Mouse (Mus musculus): ENCODE results near the gene Angptl4. TPM values are rescaled to one million over a fixed set of nuclear protein-coding genes. Genes with fewer than 3 reads are reported as not detected.
A peak's percentile ranks its signal among the peaks of the same experiment; 100 is the strongest.
"Not testable (repeated sequence)": the region's sequence is repeated elsewhere in the genome, so short reads cannot be mapped to it uniquely, and the experiment has no call there.

The Angptl4 gene
- polyA plus RNA-seq (2014; fragmentation: Nextera tagmentation; extraction: Ambion mirVana), result 31.9 and 35.4 TPM in 2 replicates

DNA sequence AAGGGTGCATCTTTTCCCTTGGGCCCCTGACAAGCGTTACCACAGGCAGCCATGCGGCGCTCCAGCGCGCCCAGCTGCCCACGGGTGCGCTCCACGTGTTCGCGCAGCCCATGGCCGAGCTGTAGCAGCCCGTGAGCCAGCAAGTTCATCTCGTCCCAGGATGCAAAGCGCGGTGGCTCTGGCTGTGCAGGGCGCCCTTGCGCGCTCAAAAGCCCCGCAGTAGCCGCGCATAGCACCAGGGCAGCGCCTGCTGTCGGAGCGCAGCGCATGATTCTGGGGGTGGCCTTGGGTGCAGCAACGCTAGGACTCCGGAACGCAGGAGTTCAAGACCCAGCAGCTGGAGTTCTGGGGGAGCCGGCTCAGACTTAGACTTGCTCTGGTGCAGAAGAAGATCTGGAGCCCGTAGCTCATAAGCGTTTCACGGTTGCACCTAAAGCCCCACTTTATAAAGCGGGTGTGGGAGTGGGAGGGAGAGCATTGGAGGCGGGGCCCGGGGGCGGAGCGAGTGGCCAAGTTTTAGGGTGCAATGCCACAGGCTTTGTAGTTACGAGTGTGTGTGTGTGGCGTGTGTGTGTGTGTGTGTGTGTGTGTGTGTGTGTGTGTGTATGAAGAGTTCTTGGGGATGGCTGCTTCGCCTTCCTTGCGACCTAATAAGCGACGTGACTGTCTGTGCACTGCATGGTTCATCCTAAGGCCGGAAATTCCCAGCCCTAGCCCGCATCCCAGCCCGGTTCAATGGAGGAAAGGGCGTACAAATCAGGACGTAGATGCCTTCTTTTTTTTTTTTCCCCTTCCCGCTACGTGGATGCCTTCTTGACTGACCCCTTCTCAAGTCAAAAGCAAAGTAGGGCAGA is at the start of gene Angptl4:
Gene Angptl4 (minus strand): TSS at position 707 of the 854 bp plus-strand sequence.
- peak within 1 kb of the TSS; percentile 76 for H3K4me2 ChIP-seq
- under 1% methylated on average over 50 of the region's 50 CpGs for WGBS
- DNase-seq (peak; percentile 82), ATAC-seq (ENCODE audit: insufficient read depth) (peak; percentile 66)
- TF ChIP-seq CTCF (IDR thresholded peaks at IDR 0.05; ENCODE audit: low read depth), result no peak
- peak within 1 kb of the TSS; percentile 50 for H3K9ac ChIP-seq
- H3K4me1 ChIP-seq (ENCODE audit: insufficient read depth), result peaks cover 37% of the 10 kb centered on the region
- peaks cover 24% of the 10 kb centered on the region for H3K36me3 ChIP-seq (ENCODE audit: insufficient read depth)
- H3K27me3 ChIP-seq (ENCODE audit: insufficient read depth, low read length), result no peaks in the 10 kb centered on the region
- peak within 1 kb of the TSS; percentile 88 for H3K27ac ChIP-seq (ENCODE audit: low read depth)
- H3K9me3 ChIP-seq (ENCODE audit: low read depth, low read length), result no peaks in the 10 kb centered on the region
- peak within 1 kb of the TSS; percentile 52 for H3K4me3 ChIP-seq (ENCODE audit: low read depth, low read length)

- WGBS, result 86% methylated on average over 10 of the region's 10 CpGs
- no peak overlapping the region for H3K27ac ChIP-seq (ENCODE audit: low read depth)
- no peak overlapping the region for H3K9ac ChIP-seq
- H3K9me3 ChIP-seq (ENCODE audit: low read depth, low read length), result no peaks in the 10 kb centered on the region
- DNase-seq (no peak), ATAC-seq (ENCODE audit: insufficient read depth) (no peak)
- no peaks in the 10 kb centered on the region for H3K27me3 ChIP-seq (ENCODE audit: insufficient read depth, low read length)
- no peak overlapping the region for H3K4me2 ChIP-seq
- no peaks in the 10 kb centered on the region for H3K4me1 ChIP-seq (ENCODE audit: insufficient read depth)
- H3K4me3 ChIP-seq (ENCODE audit: low read depth, low read length), result no peak overlapping the region
- TF ChIP-seq CTCF (IDR thresholded peaks at IDR 0.05; ENCODE audit: low read depth), result no peak
- peaks cover 68% of the 10 kb centered on the region for H3K36me3 ChIP-seq (ENCODE audit: insufficient read depth)
Measured at GRCm38 (mm10) chr17:33829561-33829960, 47.9 kb upstream of the Angptl4 start.

DNA sequence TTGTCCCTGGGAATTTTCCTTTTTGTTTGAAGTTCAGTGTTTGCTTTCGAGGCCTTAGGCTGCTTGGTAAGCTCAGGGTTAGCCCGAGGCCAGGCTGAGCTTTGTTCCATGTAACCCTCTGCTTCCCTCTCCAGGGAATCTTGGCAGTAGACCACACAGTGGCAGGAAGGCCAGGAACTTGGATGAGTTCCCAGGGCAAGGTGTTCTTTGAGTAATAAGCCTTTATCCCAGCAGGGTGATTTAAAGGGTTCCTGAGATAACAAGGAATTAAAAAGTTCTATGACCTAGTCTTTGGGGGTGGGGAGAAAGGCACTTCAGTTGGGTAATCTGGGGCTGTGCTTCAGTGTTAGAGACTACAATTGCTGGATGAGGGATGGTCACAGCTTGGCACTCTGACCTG is 47.3 kb upstream of the Angptl4 start:
- H3K9ac ChIP-seq, result no peak overlapping the region
- ATAC-seq (ENCODE audit: insufficient read depth) (no peak), DNase-seq (peak; percentile 72)
- H3K36me3 ChIP-seq (ENCODE audit: insufficient read depth), result peaks cover 62% of the 10 kb centered on the region
- H3K4me1 ChIP-seq (ENCODE audit: insufficient read depth), result no peaks in the 10 kb centered on the region
- TF ChIP-seq CTCF (IDR thresholded peaks at IDR 0.05; ENCODE audit: low read depth), result no peak
- no peak overlapping the region for H3K4me3 ChIP-seq (ENCODE audit: low read depth, low read length)
- no peaks in the 10 kb centered on the region for H3K27me3 ChIP-seq (ENCODE audit: insufficient read depth, low read length)
- H3K27ac ChIP-seq (ENCODE audit: low read depth), result no peak overlapping the region
- no peaks in the 10 kb centered on the region for H3K9me3 ChIP-seq (ENCODE audit: low read depth, low read length)
- 31% methylated on average over 2 of the region's 2 CpGs for WGBS
- no peak overlapping the region for H3K4me2 ChIP-seq

DNA sequence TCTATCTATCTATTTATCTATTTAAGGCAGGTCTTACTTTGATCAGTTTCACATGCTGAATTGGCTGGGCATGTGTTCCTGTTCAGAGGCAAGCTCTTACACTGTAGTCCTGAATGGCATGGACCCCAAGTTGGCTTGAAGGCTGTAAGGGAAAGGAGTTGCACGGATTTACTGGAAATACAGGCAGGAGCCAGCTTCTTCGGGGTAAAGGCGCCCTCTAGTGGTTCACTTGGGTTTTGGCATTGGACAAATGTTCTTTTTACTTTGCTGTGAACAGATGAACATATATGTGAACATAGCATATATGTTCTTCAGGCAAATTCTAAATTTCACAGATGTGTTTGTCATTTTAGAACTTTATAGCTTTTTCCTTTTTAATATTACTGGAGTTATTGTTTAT is 45.2 kb upstream of the Angptl4 start:
- TF ChIP-seq CTCF (IDR thresholded peaks at IDR 0.05; ENCODE audit: low read depth), result peak; percentile 94
- no peak overlapping the region for H3K27ac ChIP-seq (ENCODE audit: low read depth)
- no peak overlapping the region for H3K4me2 ChIP-seq
- H3K4me3 ChIP-seq (ENCODE audit: low read depth, low read length), result no peak overlapping the region
- no peak for ATAC-seq (ENCODE audit: insufficient read depth)
- peak; percentile 92 for DNase-seq
- WGBS, result 0% methylated on average over 3 of the region's 3 CpGs
- peaks cover 53% of the 10 kb centered on the region for H3K36me3 ChIP-seq (ENCODE audit: insufficient read depth)
- no peaks in the 10 kb centered on the region for H3K4me1 ChIP-seq (ENCODE audit: insufficient read depth)
- no peaks in the 10 kb centered on the region for H3K9me3 ChIP-seq (ENCODE audit: low read depth, low read length)
- H3K27me3 ChIP-seq (ENCODE audit: insufficient read depth, low read length), result no peaks in the 10 kb centered on the region
- no peak overlapping the region for H3K9ac ChIP-seq

DNA sequence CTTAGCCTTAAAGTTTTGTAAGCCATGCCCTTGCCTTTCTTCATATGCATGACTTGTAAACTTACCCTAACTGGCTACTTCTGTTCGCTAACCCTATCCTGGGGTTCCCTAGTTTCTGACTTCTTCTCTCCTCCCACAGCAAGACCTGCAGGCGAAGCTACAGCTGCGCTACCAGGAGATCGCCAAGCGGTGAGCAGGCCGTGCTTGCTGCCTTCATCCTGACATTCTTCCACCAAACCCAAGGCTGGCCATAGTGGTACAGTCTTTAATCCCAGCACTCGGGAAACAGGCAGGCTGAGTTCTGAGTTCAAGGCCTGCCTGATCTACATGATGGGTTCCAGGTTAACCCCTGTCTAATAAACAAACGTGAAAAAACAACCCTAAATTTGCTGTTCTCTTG is 43.8 kb upstream of the Angptl4 start:
- H3K4me2 ChIP-seq, result peak overlapping the region; percentile 86
- ATAC-seq (ENCODE audit: insufficient read depth) (no peak), DNase-seq (no peak)
- TF ChIP-seq CTCF (IDR thresholded peaks at IDR 0.05; ENCODE audit: low read depth), result no peak
- H3K9ac ChIP-seq, result peak overlapping the region; percentile 92
- H3K27ac ChIP-seq (ENCODE audit: low read depth), result no peak overlapping the region
- H3K4me1 ChIP-seq (ENCODE audit: insufficient read depth), result no peaks in the 10 kb centered on the region
- no peaks in the 10 kb centered on the region for H3K9me3 ChIP-seq (ENCODE audit: low read depth, low read length)
- WGBS, result 88% methylated on average over 8 of the region's 8 CpGs
- no peaks in the 10 kb centered on the region for H3K27me3 ChIP-seq (ENCODE audit: insufficient read depth, low read length)
- peak overlapping the region; percentile 74 for H3K4me3 ChIP-seq (ENCODE audit: low read depth, low read length)
- H3K36me3 ChIP-seq (ENCODE audit: insufficient read depth), result peaks cover 55% of the 10 kb centered on the region

GRCm38 (mm10) chr17:33824997-33825330 is 43.3 kb upstream of the Angptl4 start:
- DNase-seq; ATAC-seq (ENCODE audit: insufficient read depth); H3K4me1 ChIP-seq (ENCODE audit: insufficient read depth); H3K27me3 ChIP-seq (ENCODE audit: insufficient read depth, low read length); H3K9me3 ChIP-seq (ENCODE audit: low read depth, low read length): not testable (repeated sequence)
- WGBS, result 5% methylated on average over 6 of the region's 6 CpGs
- H3K4me2 ChIP-seq, result peak overlapping the region; percentile 86
- peak overlapping the region; percentile 74 for H3K4me3 ChIP-seq (ENCODE audit: low read depth, low read length)
- H3K36me3 ChIP-seq (ENCODE audit: insufficient read depth), result peaks cover 55% of the 10 kb centered on the region
- H3K9ac ChIP-seq, result peak overlapping the region; percentile 92
- peak overlapping the region; percentile 88 for H3K27ac ChIP-seq (ENCODE audit: low read depth)

DNA sequence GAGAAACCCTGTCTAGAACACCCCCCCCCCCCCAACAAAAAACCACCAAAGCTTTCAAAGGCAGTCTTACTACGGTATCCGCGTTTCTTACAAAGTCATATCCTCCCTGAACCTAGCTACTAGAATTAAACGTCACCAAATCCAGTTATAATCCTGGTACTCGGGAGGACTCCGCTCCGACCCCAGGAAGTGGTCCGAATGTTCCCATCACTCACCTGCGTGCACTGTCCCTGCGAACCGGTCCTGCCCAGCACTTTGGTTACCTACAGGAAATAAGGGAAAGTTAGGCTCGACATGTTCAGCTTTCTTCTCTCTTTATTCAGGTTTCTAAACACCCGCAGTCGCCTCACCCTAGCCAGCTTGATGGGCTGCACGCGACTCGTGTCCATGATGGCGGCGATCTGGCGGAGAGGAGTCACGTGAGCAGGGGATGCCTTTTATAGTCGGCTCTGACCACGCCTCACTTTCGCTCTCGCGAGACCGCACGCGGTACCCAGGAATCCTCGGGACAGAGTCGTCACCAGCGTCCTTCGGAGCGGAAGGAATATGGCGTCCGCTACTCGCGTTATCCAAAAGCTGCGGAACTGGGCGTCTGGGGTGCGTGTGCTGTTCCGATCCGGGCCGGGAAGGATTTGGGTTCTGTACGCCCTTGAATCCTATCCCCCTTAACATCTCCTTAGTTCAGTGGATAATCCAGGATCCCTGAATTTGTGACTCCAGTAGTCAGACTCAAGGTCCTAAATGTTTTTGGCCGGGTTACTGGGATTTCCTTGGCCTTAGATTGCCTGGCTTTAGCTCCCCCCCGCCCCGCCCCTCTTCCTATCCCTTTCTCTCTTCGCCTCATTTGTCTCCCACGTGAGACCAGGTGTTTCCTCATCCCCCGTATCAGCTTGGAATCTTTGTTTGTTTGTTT is 42.7 kb upstream of the Angptl4 start, which contains the start of the genes Rps28 and Ndufa7:
Gene Rps28 (minus strand): TSS at position 479 of the 913 bp plus-strand sequence.
Gene Ndufa7 (plus strand): TSS at position 489 of the 913 bp plus-strand sequence.
- Histone ChIP-seq H3K36me3 (ENCODE audit: insufficient read depth) (peaks cover 55% of the 10 kb centered on the region), H3K9me3 (ENCODE audit: low read depth, low read length) (no peaks in the 10 kb centered on the region), H3K4me2 (peak within 1 kb of the TSS; percentile 88), H3K27me3 (ENCODE audit: insufficient read depth, low read length) (no peaks in the 10 kb centered on the region), H3K4me3 (ENCODE audit: low read depth, low read length) (peak within 1 kb of the TSS; percentile 74), H3K4me1 (ENCODE audit: insufficient read depth) (no peaks in the 10 kb centered on the region), H3K27ac (ENCODE audit: low read depth) (peak within 1 kb of the TSS; percentile 88), H3K9ac (peak within 1 kb of the TSS; percentile 92)
- no peak for TF ChIP-seq CTCF (IDR thresholded peaks at IDR 0.05; ENCODE audit: low read depth)
- DNase-seq, result peak; percentile 99
- under 1% methylated on average over 51 of the region's 51 CpGs for WGBS
- ATAC-seq (ENCODE audit: insufficient read depth), result peak; percentile 95

- Histone ChIP-seq H3K4me3 (ENCODE audit: low read depth, low read length) (peak overlapping the region; percentile 74), H3K36me3 (ENCODE audit: insufficient read depth) (peaks cover 61% of the 10 kb centered on the region), H3K9ac (peak overlapping the region; percentile 92), H3K4me2 (peak overlapping the region; percentile 88)
- not testable (repeated sequence) for ATAC-seq (ENCODE audit: insufficient read depth); H3K9me3 ChIP-seq (ENCODE audit: low read depth, low read length); H3K4me1 ChIP-seq (ENCODE audit: insufficient read depth); H3K27ac ChIP-seq (ENCODE audit: low read depth); H3K27me3 ChIP-seq (ENCODE audit: insufficient read depth, low read length); DNase-seq
- 66% methylated on average over 8 of the region's 8 CpGs for WGBS
Measured at GRCm38 (mm10) chr17:33823171-33823570, 41.5 kb upstream of the Angptl4 start.
